Mouse (Mus musculus) liver, embryonic 12.5 days (tissue): Measurements from ENCODE around the gene Gm20716. TPM values are rescaled to one million over a fixed set of nuclear protein-coding genes. Genes with fewer than 3 reads are reported as not detected.

Experiments used
- microRNA-seq: library from miRNA; unstranded; fragments of <30 nt; microRNA quantifications from one replicate; pipeline ENCODE4, GENCODE M21; 2017
- polyA plus RNA-seq: library from polyadenylated mRNA; unstranded; fragments of >200 nt; fragmentation: Nextera tagmentation; extraction: Ambion mirVana; gene quantifications from 2 replicates; pipeline ENCODE4 v1.2.1, GENCODE M21; 2016

The Gm20716 gene
- polyA plus RNA-seq, 1 experiment from 2014 or later, result 7.3 TPM

Small RNAs within 50 kb of the gene (microRNA-seq; reads per million reads assigned to microRNA genes)
- gene Gm24561, result not detected

Other genes starting within 250 kb of the Gm20716 start
- 2.4 and 2.9 TPM in 2 replicates for gene Ripor3, start 219.7 kb downstream of the Gm20716 start, polyA plus RNA-seq
- gene Pard6b, start 149.4 kb downstream of the Gm20716 start, polyA plus RNA-seq, result 4.5 and 4.9 TPM in 2 replicates
- gene Adnp, start 23.3 kb downstream of the Gm20716 start, polyA plus RNA-seq, result 7.7 and 8.6 TPM in 2 replicates
- 94.0 and 104 TPM in 2 replicates for gene Dpm1, start 227 bp upstream of the Gm20716 start, polyA plus RNA-seq
- gene Mocs3, start 258 bp upstream of the Gm20716 start, polyA plus RNA-seq, result 8.9 and 9.4 TPM in 2 replicates
- gene Kcng1, start 51.4 kb upstream of the Gm20716 start, polyA plus RNA-seq, result 0.19 and 0.45 TPM in 2 replicates